Mouse (Mus musculus) MEL (cell line): ENCODE results near the gene Eif1.

ENCODE experiments used
- EP300 ChIP-seq, 2 experiments: IDR thresholded peaks; 2 replicates each; pipeline ENCODE4 v1.6.1; 2011; ENCODE audit warnings: improper control_type of control experiment in 2 of 2, low read length in 2 of 2, low read depth in 1 of 2, mild to moderate bottlenecking in 1 of 2
- GATA1 ChIP-seq: IDR thresholded peaks from 2 replicates; pipeline ENCODE4 v1.6.1; 2011; ENCODE audit warnings: low read depth, low read length, improper control_type of control experiment
- MXI1 ChIP-seq: IDR thresholded peaks from 2 replicates; pipeline ENCODE4 v1.6.1; 2011; ENCODE audit warnings: mild to moderate bottlenecking, low read depth, low read length, improper control_type of control experiment

- TF ChIP-seq GATA1 = no peak
- TF ChIP-seq EP300 (IDR thresholded peaks at IDR 0.05; ENCODE audit: low read depth in 1 of 2, low read length in 2 of 2) = no peak
- TF ChIP-seq MXI1 = no peak
These were observed 49.5 kb downstream of the Eif1 start for GRCm38 (mm10) chr11:100369145-100369544.
